Mouse (Mus musculus) midbrain, embryonic 12.5 days (tissue): ENCODE results near the gene Ndufa4l2. TPM values are rescaled to one million over a fixed set of nuclear protein-coding genes. Genes with fewer than 3 reads are reported as not detected.

Source experiments
- ATAC-seq: fragments of 200-750 bp; cut with Nextera tagmentation; 2 replicates; pipeline ENCODE4 v1.8.0; 2017; ENCODE audit warnings: low read depth, moderate TSS enrichment, moderate library complexity; ENCODE audit not compliant: low FRiP score
- H3K27ac ChIP-seq: fragments of 300-500 bp; sonication (generic); replicated peaks from 2 replicates; pipeline ENCODE4 v1.5.1; 2016; ENCODE audit warnings: mild to moderate bottlenecking
- H3K27me3 ChIP-seq: fragments of 300-500 bp; sonication (generic); 2 replicates; pipeline ENCODE4 v1.6.1; 2016; ENCODE audit warnings: mild to moderate bottlenecking
- H3K36me3 ChIP-seq: fragments of 300-500 bp; sonication (generic); 2 replicates; pipeline ENCODE4 v1.6.1; 2016
- H3K4me1 ChIP-seq: fragments of 300-500 bp; sonication (generic); 2 replicates; pipeline ENCODE4 v1.6.1; 2016
- H3K4me2 ChIP-seq: fragments of 300-500 bp; sonication (generic); replicated peaks from 2 replicates; pipeline ENCODE4 v1.6.1; 2016; ENCODE audit warnings: mild to moderate bottlenecking, moderate library complexity
- H3K4me3 ChIP-seq: fragments of 300-500 bp; sonication (generic); 2 replicates; pipeline ENCODE4 v1.5.1; 2016; ENCODE audit warnings: mild to moderate bottlenecking
- H3K9ac ChIP-seq: fragments of 300-500 bp; sonication (generic); replicated peaks from 2 replicates; pipeline ENCODE4 v1.6.1; 2016; ENCODE audit warnings: mild to moderate bottlenecking, moderate library complexity
- H3K9me3 ChIP-seq: fragments of 300-500 bp; sonication (generic); 2 replicates; pipeline ENCODE4 v1.6.1; 2016; ENCODE audit warnings: mild to moderate bottlenecking
- WGBS: fragments of 180-500 bp; shearing (Covaris S2); methylation state at CpG from one replicate; pipeline ENCODE4 v1.1.7; 2016; 5-methylcytosine and 5-hydroxymethylcytosine counted together
- polyA plus RNA-seq: library from polyadenylated mRNA; unstranded; fragments of >200 nt; fragmentation: Nextera tagmentation; extraction: Ambion mirVana; gene quantifications from 2 replicates; pipeline ENCODE4 v1.2.1, GENCODE M21; 2016

Gene Ndufa4l2
- polyA plus RNA-seq, 1 experiment from 2014 or later, result 7.6 TPM

- Histone ChIP-seq H3K4me1 (peaks cover 51% of the 10 kb centered on the region), H3K27me3 (peaks cover 75% of the 10 kb centered on the region), H3K4me3 (no peak overlapping the region), H3K36me3 (peaks cover 25% of the 10 kb centered on the region), H3K9me3 (0 out of 2 replicates have a peak, but pooled peaks cover 3% of the 10 kb centered on the region), H3K9ac (no peak overlapping the region), H3K4me2 (0 out of 2 replicates have a peak overlapping the region, but pooled peaks have one; percentile 78), H3K27ac (no peak overlapping the region)
- ATAC-seq, result no peak
- WGBS, result 91% methylated on average over 37 of the region's 37 CpGs
Observed at GRCm38 (mm10) chr10:127519903-127520713, 5.3 kb downstream of the Ndufa4l2 start.

- peak overlapping the region; percentile 59; the same call in 1 of the 2 replicates for H3K9ac ChIP-seq
- H3K36me3 ChIP-seq, result peaks cover 25% of the 10 kb centered on the region
- WGBS, result 84% methylated on average over 20 of the region's 20 CpGs
- ATAC-seq, result no peak
- peaks cover 75% of the 10 kb centered on the region for H3K27me3 ChIP-seq
- H3K27ac ChIP-seq, result 0 out of 2 replicates have a peak overlapping the region, but pooled peaks have one; percentile 35
- peak overlapping the region; percentile 54 for H3K4me3 ChIP-seq
- H3K4me2 ChIP-seq, result peak overlapping the region; percentile 78
- H3K4me1 ChIP-seq, result peaks cover 51% of the 10 kb centered on the region
- H3K9me3 ChIP-seq, result 0 out of 2 replicates have a peak, but pooled peaks cover 3% of the 10 kb centered on the region
Observed at GRCm38 (mm10) chr10:127520714-127521357, 6.1 kb downstream of the Ndufa4l2 start.

DNA sequence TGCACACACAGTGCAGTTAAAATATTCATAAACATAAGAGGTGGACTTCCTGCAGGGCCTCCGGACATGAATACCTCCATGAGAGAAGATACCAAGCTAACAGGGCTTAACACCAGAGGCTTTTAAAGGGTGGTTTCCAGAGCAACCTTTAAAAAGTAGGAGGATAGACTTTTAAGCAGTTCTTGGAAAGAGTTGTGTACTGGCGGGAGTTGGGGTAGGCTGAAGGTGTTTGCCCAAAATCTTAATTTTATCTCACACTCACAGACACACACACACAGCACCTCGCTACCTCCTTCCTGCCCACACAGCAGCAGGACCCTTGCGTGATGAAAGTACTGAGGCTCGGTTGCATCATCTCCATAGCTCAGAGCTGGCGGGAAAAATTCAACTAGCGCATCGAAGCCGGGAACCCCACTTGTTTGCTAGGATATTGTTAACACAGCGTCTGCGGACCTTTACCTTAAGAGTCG, 6.9 kb downstream of the Ndufa4l2 start:
- no peak overlapping the region for H3K27ac ChIP-seq
- peak overlapping the region; percentile 78 for H3K4me2 ChIP-seq
- peak overlapping the region; percentile 59 for H3K9ac ChIP-seq
- H3K4me3 ChIP-seq, result peak overlapping the region; percentile 54
- peaks cover 75% of the 10 kb centered on the region for H3K27me3 ChIP-seq
- WGBS, result 12% methylated on average over 12 of the region's 12 CpGs
- ATAC-seq, result no peak
- H3K9me3 ChIP-seq, result 0 out of 2 replicates have a peak, but pooled peaks cover 3% of the 10 kb centered on the region
- peaks cover 51% of the 10 kb centered on the region for H3K4me1 ChIP-seq
- H3K36me3 ChIP-seq, result peaks cover 25% of the 10 kb centered on the region

- peak; percentile 64 for ATAC-seq
- Histone ChIP-seq H3K9me3 (0 out of 2 replicates have a peak, but pooled peaks cover 3% of the 10 kb centered on the region), H3K27ac (no peak within 1 kb of the TSS), H3K27me3 (peaks cover 75% of the 10 kb centered on the region), H3K36me3 (peaks cover 25% of the 10 kb centered on the region), H3K4me1 (peaks cover 51% of the 10 kb centered on the region), H3K4me3 (peak within 1 kb of the TSS; percentile 54), H3K4me2 (peak within 1 kb of the TSS; percentile 78), H3K9ac (peak within 1 kb of the TSS; percentile 59)
- WGBS, result under 1% methylated on average over 21 of the region's 21 CpGs
Observed at GRCm38 (mm10) chr10:127522088-127522581, 7.4 kb downstream of the Ndufa4l2 start, which contains the start of gene Shmt2. Shmt2 (minus strand) TSS chr10:127522444.

DNA sequence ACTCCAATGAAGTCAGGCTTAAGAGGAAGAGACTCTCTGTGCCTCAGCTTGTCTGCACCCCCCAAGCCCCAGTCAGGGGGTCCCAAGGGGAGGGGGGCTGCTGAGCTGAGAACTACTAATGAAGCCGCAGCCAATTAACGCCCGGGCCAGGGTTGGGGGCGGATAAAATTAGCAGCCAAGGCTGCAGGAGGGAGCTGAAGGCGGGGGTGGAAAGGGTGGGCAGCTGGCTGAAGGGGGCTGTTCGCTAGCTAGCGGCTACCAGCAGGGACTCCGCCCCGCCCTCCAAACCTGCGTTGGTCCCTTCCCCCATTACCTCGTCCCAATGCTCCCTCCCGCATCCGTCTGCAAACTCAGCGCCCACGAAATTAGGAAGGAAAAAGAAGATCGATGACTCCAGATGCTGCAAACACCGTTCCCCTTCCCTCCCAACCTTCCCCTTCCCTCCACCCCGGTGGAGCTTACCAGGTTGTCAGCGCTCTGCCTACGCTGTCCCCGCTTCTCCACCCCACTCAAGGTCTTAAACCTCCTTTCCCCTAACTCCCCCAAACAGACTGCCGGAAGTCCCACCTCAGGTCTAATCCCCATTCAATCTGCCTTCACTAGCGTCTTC, 10.0 kb downstream of the Ndufa4l2 start:
- Histone ChIP-seq H3K9ac (no peak overlapping the region), H3K27ac (peak overlapping the region; percentile 43; the same call in 1 of the 2 replicates)

GRCm38 (mm10) chr10:127526048-127526447, 11.3 kb downstream of the Ndufa4l2 start:
- peaks cover 77% of the 10 kb centered on the region for H3K4me1 ChIP-seq

More for the DNA sequence above, 10.0 kb downstream of the Ndufa4l2 start:
- 0 out of 2 replicates have a peak, but pooled peaks cover 3% of the 10 kb centered on the region for H3K9me3 ChIP-seq
- no peak for ATAC-seq
- H3K4me2 ChIP-seq, result peak overlapping the region; percentile 23
- peaks cover 69% of the 10 kb centered on the region for H3K4me1 ChIP-seq
- no peak overlapping the region for H3K4me3 ChIP-seq
- peaks cover 80% of the 10 kb centered on the region for H3K27me3 ChIP-seq
- H3K36me3 ChIP-seq, result 0 out of 2 replicates have a peak, but pooled peaks cover 5% of the 10 kb centered on the region
- 1% methylated on average over 23 of the region's 23 CpGs for WGBS

GRCm38 (mm10) chr10:127526681-127527080, 11.9 kb downstream of the Ndufa4l2 start:
- peak overlapping the region; percentile 66 for H3K27ac ChIP-seq
- no peaks in the 10 kb centered on the region for H3K9me3 ChIP-seq
- peak overlapping the region; percentile 22 for H3K4me3 ChIP-seq
- H3K4me1 ChIP-seq, result peaks cover 76% of the 10 kb centered on the region
- peak; percentile 10; the same call in 1 of the 2 replicates for ATAC-seq
- peaks cover 90% of the 10 kb centered on the region for H3K27me3 ChIP-seq
- no peaks in the 10 kb centered on the region for H3K36me3 ChIP-seq
- WGBS, result under 1% methylated on average over 26 of the region's 26 CpGs
- H3K9ac ChIP-seq, result no peak overlapping the region; the same call in 1 of the 2 replicates
- H3K4me2 ChIP-seq, result peak overlapping the region; percentile 69

More at GRCm38 (mm10) chr10:127526048-127526447, 11.3 kb downstream of the Ndufa4l2 start:
- H3K9me3 ChIP-seq, result no peaks in the 10 kb centered on the region
- no peak overlapping the region for H3K27ac ChIP-seq
- H3K4me2 ChIP-seq, result peak overlapping the region; percentile 69
- no peak overlapping the region for H3K9ac ChIP-seq
- H3K27me3 ChIP-seq, result peaks cover 84% of the 10 kb centered on the region
- no peaks in the 10 kb centered on the region for H3K36me3 ChIP-seq
- ATAC-seq, result no peak
- H3K4me3 ChIP-seq, result peak overlapping the region; percentile 22
- 1% methylated on average over 26 of the region's 26 CpGs for WGBS

- H3K27me3 ChIP-seq, result peaks cover 98% of the 10 kb centered on the region
- no peak overlapping the region for H3K9ac ChIP-seq
- peak; percentile 20; the same call in 1 of the 2 replicates for ATAC-seq
- no peaks in the 10 kb centered on the region for H3K9me3 ChIP-seq
- WGBS, result 2% methylated on average over 17 of the region's 17 CpGs
- H3K36me3 ChIP-seq, result no peaks in the 10 kb centered on the region
- peak overlapping the region; percentile 22 for H3K4me3 ChIP-seq
- peak overlapping the region; percentile 66 for H3K27ac ChIP-seq
- H3K4me1 ChIP-seq, result peaks cover 80% of the 10 kb centered on the region
- H3K4me2 ChIP-seq, result peak overlapping the region; percentile 69
Observed at GRCm38 (mm10) chr10:127527481-127527880, 12.7 kb downstream of the Ndufa4l2 start.

DNA sequence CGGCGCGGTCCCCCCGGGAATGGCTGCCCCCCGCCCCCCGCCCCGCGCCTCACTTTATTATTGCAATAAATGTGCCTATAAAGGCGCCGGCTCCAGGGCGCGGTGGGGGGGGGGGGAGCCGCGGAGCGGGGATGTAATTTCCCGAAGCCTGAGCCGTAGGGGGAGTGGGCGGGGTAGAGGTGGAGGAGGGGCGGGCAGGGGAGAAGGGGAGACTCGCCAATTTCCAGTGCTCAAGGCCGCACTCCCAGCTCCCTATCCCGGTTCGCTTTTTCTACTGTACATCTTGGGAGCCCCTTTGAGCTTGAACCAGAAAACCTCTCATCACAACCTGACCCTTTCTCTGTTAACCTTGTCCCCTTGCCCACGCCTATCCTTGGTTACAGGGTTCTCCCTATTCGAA, 16.2 kb downstream of the Ndufa4l2 start:
- Histone ChIP-seq H3K27me3 (peaks cover 100% of the 10 kb centered on the region), H3K4me2 (peak overlapping the region; percentile 69), H3K9ac (peak overlapping the region; percentile 46; the same call in 1 of the 2 replicates), H3K4me1 (peaks cover 87% of the 10 kb centered on the region), H3K9me3 (no peaks in the 10 kb centered on the region), H3K4me3 (peak overlapping the region; percentile 52), H3K27ac (peak overlapping the region; percentile 69), H3K36me3 (no peaks in the 10 kb centered on the region)
- 0% methylated on average over 20 of the region's 25 CpGs for WGBS
- ATAC-seq, result 0 out of 2 replicates have a peak, but pooled peaks have one; percentile 21

DNA sequence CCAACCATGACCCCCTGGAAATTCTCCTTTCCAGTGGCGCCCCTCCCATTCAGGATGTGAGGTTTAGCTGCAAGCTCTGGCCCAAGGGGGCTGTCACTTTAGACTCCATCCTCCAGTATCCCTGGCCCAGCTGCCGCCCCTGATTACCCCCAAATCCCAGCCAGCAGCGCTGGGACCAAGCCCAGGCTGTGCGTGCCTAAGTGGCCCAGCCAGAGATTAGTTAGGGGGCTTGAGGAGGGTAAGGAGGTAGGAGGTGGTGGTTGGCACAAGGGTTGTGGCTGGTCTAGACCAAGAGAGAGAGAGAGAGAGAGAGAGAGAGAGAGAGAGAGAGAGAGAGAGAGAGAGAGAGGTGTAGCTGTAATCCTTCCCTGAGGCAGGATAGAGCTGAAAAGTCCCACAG, 16.8 kb downstream of the Ndufa4l2 start:
- Histone ChIP-seq H3K9ac (0 out of 2 replicates have a peak overlapping the region, but pooled peaks have one; percentile 1), H3K4me3 (peak overlapping the region; percentile 52), H3K4me1 (peaks cover 87% of the 10 kb centered on the region), H3K27me3 (peaks cover 100% of the 10 kb centered on the region), H3K36me3 (no peaks in the 10 kb centered on the region), H3K27ac (peak overlapping the region; percentile 69), H3K9me3 (no peaks in the 10 kb centered on the region), H3K4me2 (peak overlapping the region; percentile 69)
- ATAC-seq, result 0 out of 2 replicates have a peak, but pooled peaks have one; percentile 9
- WGBS, result 0% methylated on average over 4 of the region's 4 CpGs
